17 mouse cellular contexts compared by ENCODE assay signal in genomic region chr3:27593485-27594138, GRCm38 (mm10).
DNase-seq lines count a peak whose midpoint lies in the region; ATAC-seq lines count a peak whose summit lies in the region.
"Had no signal": no experiment of that assay in that cellular context is flagged by ENCODE, and none has a peak within 500 bp of the region (broad histone marks: within the 10 kb centered on the region; RNA-seq: fewer than 3 reads in every experiment).

No protein-coding gene starts in this region.

- H3K27me3 ChIP-seq in embryonic facial prominence, embryonic 10.5 days (replicated peaks; ENCODE audit: low read depth, poor library complexity, severe bottlenecking), result no peaks in the 10 kb centered on the region
- H3K27me3 ChIP-seq in limb, embryonic 15.5 days, result no peaks in the 10 kb centered on the region
- H3K27me3 ChIP-seq: embryonic facial prominence, embryonic 12.5 days; heart, embryonic 13.5 days; liver, embryonic 13.5 days; lung, embryonic 15.5 days; midbrain, embryonic 12.5 days; neural tube, embryonic 13.5 days had no signal

- 84% methylated on average over 7 of the region's 7 CpGs for WGBS in embryonic facial prominence, embryonic 10.5 days
- 68% methylated on average over 7 of the region's 7 CpGs for WGBS in limb, embryonic 15.5 days

- no peak for DNase-seq in frontal cortex, postnatal 25 days (ENCODE audit: low spot score in 2 of 2)
- DNase-seq in left cerebral cortex, postnatal 25 days (ENCODE audit: low spot score in 2 of 2), result peak; percentile 23 to 76
- no peak for DNase-seq in left cerebral cortex, postnatal 4 days
- DNase-seq in embryonic facial prominence, embryonic 10.5 days (ENCODE audit: low spot score), result peak; percentile 4
- no peak for DNase-seq in cerebellum, postnatal 36 days
- DNase-seq: adrenal gland, adult 2 months; cerebellum, adult 18-20 months; liver, embryonic 13.5 days; thymus, postnatal 36 days had no signal

- H3K4me2 ChIP-seq in limb, embryonic 15.5 days, result no peak overlapping the region
- H3K4me2 ChIP-seq: embryonic facial prominence, embryonic 12.5 days; heart, embryonic 13.5 days; liver, embryonic 13.5 days; lung, embryonic 15.5 days; midbrain, embryonic 12.5 days; neural tube, embryonic 13.5 days had no signal

- peaks cover 4% of the 10 kb centered on the region; the same call in 1 of the 2 replicates for H3K36me3 ChIP-seq in embryonic facial prominence, embryonic 10.5 days (replicated peaks)
- no peaks in the 10 kb centered on the region; the same call in 1 of the 2 replicates for H3K36me3 ChIP-seq in limb, embryonic 15.5 days
- H3K36me3 ChIP-seq: embryonic facial prominence, embryonic 12.5 days; liver, embryonic 13.5 days; lung, embryonic 15.5 days; midbrain, embryonic 12.5 days; neural tube, embryonic 13.5 days had no signal

- H3K4me1 ChIP-seq in embryonic facial prominence, embryonic 10.5 days, result 0 out of 2 replicates have a peak, but pooled peaks cover 2% of the 10 kb centered on the region
- H3K4me1 ChIP-seq in limb, embryonic 15.5 days, result peaks cover 20% of the 10 kb centered on the region
- H3K4me1 ChIP-seq: embryonic facial prominence, embryonic 12.5 days; midbrain, embryonic 12.5 days had no signal

- peak; percentile 87 for ATAC-seq in frontal cortex, adult (ENCODE audit: low TSS enrichment)
- ATAC-seq in limb, embryonic 15.5 days (ENCODE audit: insufficient number of reproducible peaks, low FRiP score, low TSS enrichment, low read depth), result peak; percentile 66

- no peak overlapping the region for H3K9ac ChIP-seq in limb, embryonic 15.5 days
- H3K9ac ChIP-seq: embryonic facial prominence, embryonic 12.5 days; heart, embryonic 13.5 days; liver, embryonic 13.5 days; lung, embryonic 15.5 days; midbrain, embryonic 12.5 days; neural tube, embryonic 13.5 days had no signal

- no peaks in the 10 kb centered on the region for H3K9me3 ChIP-seq in embryonic facial prominence, embryonic 10.5 days
- H3K9me3 ChIP-seq in limb, embryonic 15.5 days, result no peaks in the 10 kb centered on the region
- H3K9me3 ChIP-seq: embryonic facial prominence, embryonic 12.5 days; heart, embryonic 13.5 days; liver, embryonic 13.5 days; lung, embryonic 15.5 days; neural tube, embryonic 13.5 days had no signal

- H3K27ac ChIP-seq in embryonic facial prominence, embryonic 10.5 days (replicated peaks), result no peak overlapping the region
- H3K27ac ChIP-seq in limb, embryonic 15.5 days, result peak overlapping the region; percentile 67
- H3K27ac ChIP-seq: embryonic facial prominence, embryonic 12.5 days; heart, embryonic 13.5 days; liver, embryonic 13.5 days; lung, embryonic 15.5 days; macrophage; midbrain, embryonic 12.5 days; neural tube, embryonic 13.5 days had no signal

- no peak overlapping the region for H3K4me3 ChIP-seq in embryonic facial prominence, embryonic 10.5 days
- no peak overlapping the region for H3K4me3 ChIP-seq in limb, embryonic 15.5 days
- H3K4me3 ChIP-seq: embryonic facial prominence, embryonic 12.5 days; heart, embryonic 13.5 days; liver, embryonic 13.5 days; lung, embryonic 15.5 days; midbrain, embryonic 12.5 days; neural tube, embryonic 13.5 days had no signal

- intact Hi-C loops in left cerebral cortex, postnatal 25 days (cut with DNase I), result loop anchor here (5.0 kb wide), 3 partner anchors 104 to 174 kb away; partner anchors contain the start of gene Fndc3b
- intact Hi-C loops in left cerebral cortex, postnatal 4 days (cut with DNase I), result no loop called here

Comparison
In these comparisons a context has a peak if more than half of its experiments do, and no peak if none do; other contexts are left out.
1. DNase-seq: peak in left cerebral cortex, postnatal 25 days (2 of 2) and embryonic facial prominence, embryonic 10.5 days (single experiment); none in frontal cortex, postnatal 25 days (0 of 2), left cerebral cortex, postnatal 4 days (single experiment) and cerebellum, postnatal 36 days (0 of 2).